Mouse (Mus musculus) MEL (cell line): ENCODE results near the gene Ext2. TPM values are rescaled to one million over a fixed set of nuclear protein-coding genes. Genes with fewer than 3 reads are reported as not detected.

Experiments used
- DNase-seq: peaks from one replicate; pipeline ENCODE4 v3.0.0; 2011; ENCODE audit warnings: low read depth, low spot score
- H3K27ac ChIP-seq: 2 replicates; pipeline ENCODE4 v1.5.1; 2012; ENCODE audit warnings: low read depth, mild to moderate bottlenecking, control low read depth, low read length, moderate library complexity; ENCODE audit not compliant: control insufficient read depth
- H3K27me3 ChIP-seq, 2 experiments: fragments of 150-350 bp in 1 of 2; sonication (generic) in 1 of 2; 2 replicates each; pipeline ENCODE4 v1.6.1; 2012; ENCODE audit warnings: low read length in 2 of 2, mild to moderate bottlenecking in 2 of 2, improper control_type of control experiment in 1 of 2, moderate library complexity in 1 of 2; ENCODE audit not compliant: insufficient read depth in 2 of 2, control insufficient read depth in 1 of 2
- H3K36me3 ChIP-seq, 2 experiments: 2 replicates each; pipeline ENCODE4 v1.6.1; 2012 to 2014; ENCODE audit warnings: low read length in 2 of 2, improper control_type of control experiment in 1 of 2, inconsistent platforms in 1 of 2, mild to moderate bottlenecking in 1 of 2; ENCODE audit not compliant: insufficient read depth in 2 of 2, control insufficient read depth in 1 of 2
- H3K4me1 ChIP-seq, 2 experiments: fragments of 150-350 bp in 1 of 2; sonication (generic) in 1 of 2; 2 replicates each; pipeline ENCODE4 v1.6.1; 2012; ENCODE audit warnings: low read length in 2 of 2, improper control_type of control experiment in 1 of 2, mild to moderate bottlenecking in 1 of 2; ENCODE audit not compliant: insufficient read depth in 2 of 2, control insufficient read depth in 1 of 2
- H3K4me3 ChIP-seq, 2 experiments: fragments of 150-350 bp in 1 of 2; sonication (generic) in 1 of 2; 2 replicates each; pipeline ENCODE4 v1.5.1; 2012; ENCODE audit warnings: low read depth in 2 of 2, low read length in 2 of 2, mild to moderate bottlenecking in 2 of 2, moderate library complexity in 2 of 2, control low read depth in 1 of 2, improper control_type of control experiment in 1 of 2; ENCODE audit not compliant: control insufficient read depth in 1 of 2, insufficient read depth in 1 of 2
- H3K79me2 ChIP-seq: 2 replicates; pipeline ENCODE4 v1.6.1; 2012; ENCODE audit warnings: mild to moderate bottlenecking, low read length, moderate library complexity; ENCODE audit not compliant: control insufficient read depth, poor library complexity, insufficient read depth
- H3K9ac ChIP-seq: 2 replicates; pipeline ENCODE4 v1.6.1; 2012; ENCODE audit warnings: low read depth, mild to moderate bottlenecking, control low read depth, low read length, moderate library complexity; ENCODE audit not compliant: control insufficient read depth, poor library complexity, severe bottlenecking
- H3K9me3 ChIP-seq: fragments of 150-350 bp; sonication (generic); replicated peaks from 2 replicates; pipeline ENCODE4 v1.6.1; 2012; ENCODE audit warnings: mild to moderate bottlenecking, low read length, improper control_type of control experiment, moderate library complexity; ENCODE audit not compliant: insufficient read depth
- BHLHE40 ChIP-seq: IDR thresholded peaks from 2 replicates; pipeline ENCODE4 v1.6.1; 2012; ENCODE audit warnings: low read depth, mild to moderate bottlenecking, inconsistent platforms, low read length, improper control_type of control experiment, borderline replicate concordance
- CHD1 ChIP-seq: IDR thresholded peaks from 2 replicates; pipeline ENCODE4 v1.6.1; 2012; ENCODE audit warnings: low read depth, mild to moderate bottlenecking, inconsistent platforms, low read length, improper control_type of control experiment
- CTCF ChIP-seq, 3 experiments: IDR thresholded peaks in 2 of 3; conservative IDR thresholded peaks in 1 of 3; 2 replicates each; pipeline ENCODE4 v1.5.1; 2011 to 2012; ENCODE audit warnings: low read length in 3 of 3, low read depth in 2 of 3, mild to moderate bottlenecking in 2 of 3, improper control_type of control experiment in 1 of 3, inconsistent platforms in 1 of 3, mixed read lengths in 1 of 3, moderate library complexity in 1 of 3; ENCODE audit not compliant: control insufficient read depth in 1 of 3, insufficient read depth in 1 of 3, poor library complexity in 1 of 3, severe bottlenecking in 1 of 3
- ELF1 ChIP-seq: IDR thresholded peaks from 2 replicates; pipeline ENCODE4 v1.6.1; 2014; ENCODE audit warnings: low read depth, mild to moderate bottlenecking, inconsistent platforms, low read length, improper control_type of control experiment, moderate library complexity
- GABPA ChIP-seq: IDR thresholded peaks from 2 replicates; pipeline ENCODE4 v1.6.1; 2012; ENCODE audit warnings: low read depth, mild to moderate bottlenecking, inconsistent platforms, low read length, improper control_type of control experiment, moderate library complexity
- HCFC1 ChIP-seq: IDR thresholded peaks from 2 replicates; pipeline ENCODE4 v1.6.1; 2012; ENCODE audit warnings: low read depth, mild to moderate bottlenecking, inconsistent platforms, low read length, improper control_type of control experiment, moderate library complexity
- NELFE ChIP-seq: IDR thresholded peaks from 2 replicates; pipeline ENCODE4 v1.6.1; 2011; ENCODE audit warnings: low read depth, low read length, improper control_type of control experiment
- NRF1 ChIP-seq: IDR thresholded peaks from 2 replicates; pipeline ENCODE4 v1.6.1; 2014; ENCODE audit warnings: low read depth, mild to moderate bottlenecking, inconsistent platforms, low read length, improper control_type of control experiment, moderate library complexity; ENCODE audit not compliant: poor library complexity, insufficient read depth, severe bottlenecking
- POLR2AphosphoS2 ChIP-seq: IDR thresholded peaks from 2 replicates; pipeline ENCODE4 v1.6.1; 2011; ENCODE audit warnings: low read length, improper control_type of control experiment
- TBP ChIP-seq: IDR thresholded peaks from 2 replicates; pipeline ENCODE4 v1.8.0; 2011; ENCODE audit warnings: low read depth, low read length, improper control_type of control experiment
- UBTF ChIP-seq: IDR thresholded peaks from 2 replicates; pipeline ENCODE4 v1.6.1; 2012; ENCODE audit warnings: low read depth, mild to moderate bottlenecking, inconsistent platforms, low read length, improper control_type of control experiment, moderate library complexity, borderline replicate concordance; ENCODE audit not compliant: insufficient read depth
- USF1 ChIP-seq: IDR thresholded peaks from 2 replicates; pipeline ENCODE4 v1.6.1; 2014; ENCODE audit warnings: low read depth, mild to moderate bottlenecking, inconsistent platforms, low read length, improper control_type of control experiment, moderate library complexity
- USF2 ChIP-seq, 2 experiments: IDR thresholded peaks; 2 replicates each; pipeline ENCODE4 v1.6.1; 2011 to 2012; ENCODE audit warnings: improper control_type of control experiment in 2 of 2, low read length in 2 of 2, borderline replicate concordance in 1 of 2, inconsistent platforms in 1 of 2, low read depth in 1 of 2, mild to moderate bottlenecking in 1 of 2; ENCODE audit not compliant: insufficient read depth in 1 of 2
- ZKSCAN1 ChIP-seq: IDR thresholded peaks from 2 replicates; pipeline ENCODE4 v1.6.1; 2012; ENCODE audit warnings: low read depth, mild to moderate bottlenecking, inconsistent platforms, low read length, improper control_type of control experiment, moderate library complexity
- ZMIZ1 ChIP-seq: IDR thresholded peaks from 2 replicates; pipeline ENCODE4 v1.6.1; 2012; ENCODE audit warnings: low read depth, mild to moderate bottlenecking, inconsistent platforms, low read length, improper control_type of control experiment, moderate library complexity
- polyA plus RNA-seq, 2 experiments: library from polyadenylated mRNA; stranded (reverse) in 1 of 2; unstranded in 1 of 2; fragments of >175 nt in 1 of 2; fragments of >200 nt in 1 of 2; gene quantifications; 2 replicates each; pipeline versions ENCODE4 v1.2.1 to v1.2.4; 2012; ENCODE audit warnings: low replicate concordance in 2 of 2, low read depth in 1 of 2; ENCODE audit not compliant: insufficient read length in 2 of 2, insufficient read depth in 1 of 2, missing spikeins in 1 of 2
- total RNA-seq: library from RNA; depleted of rRNA; stranded (reverse); fragments of 300-350 nt; gene quantifications from 2 replicates; pipeline ENCODE4 v1.2.3, GENCODE M21; 2012

Ext2 gene
- total and polyA plus RNA-seq, 3 experiments, result 33.7 to 66.8 TPM; not detected in 1

GRCm38 (mm10) chr2:93671573-93672184 is 150.7 kb downstream of the Ext2 start:
- TF ChIP-seq CHD1 (no peak), GABPA (no peak), USF2 (IDR thresholded peaks at IDR 0.05; ENCODE audit: borderline replicate concordance in 1 of 2, insufficient read depth in 1 of 2, low read depth in 1 of 2, low read length in 2 of 2) (no peak), ELF1 (no peak), UBTF (no peak), NELFE (no peak), USF1 (no peak), CTCF (IDR thresholded peaks at IDR 0.05 in 2 of 3, conservative IDR thresholded peaks at IDR 0.05 in 1 of 3; ENCODE audit: control insufficient read depth in 1 of 3, insufficient read depth in 1 of 3, low read depth in 2 of 3, low read length in 3 of 3, poor library complexity in 1 of 3, severe bottlenecking in 1 of 3) (no peak), HCFC1 (no peak), TBP (no peak), POLR2AphosphoS2 (no peak), ZKSCAN1 (no peak), NRF1 (no peak), ZMIZ1 (no peak)
- Histone ChIP-seq H3K79me2 (no peaks in the 10 kb centered on the region), H3K36me3 (no peaks in the 10 kb centered on the region), H3K9ac (no peak overlapping the region), H3K4me3 (no peak overlapping the region), H3K4me1 (no peaks in the 10 kb centered on the region), H3K27me3 (peaks cover 0 to 1% of the 10 kb centered on the region in 2 experiments; a peak in 1 of 4 replicates), H3K9me3 (no peaks in the 10 kb centered on the region), H3K27ac (no peak overlapping the region)
- no peak for DNase-seq

- Histone ChIP-seq H3K4me1 (no peaks in the 10 kb centered on the region), H3K27ac (no peak overlapping the region), H3K79me2 (no peaks in the 10 kb centered on the region), H3K9ac (no peak overlapping the region), H3K36me3 (no peaks in the 10 kb centered on the region), H3K9me3 (no peaks in the 10 kb centered on the region), H3K27me3 (no peaks in the 10 kb centered on the region; a peak in 1 of 4 replicates), H3K4me3 (no peak overlapping the region)
- no peak for DNase-seq
- TF ChIP-seq BHLHE40, result no peak
Measured at GRCm38 (mm10) chr2:93666146-93666858, 156.1 kb downstream of the Ext2 start.
